Mouse (Mus musculus): Measurements from ENCODE around the gene Arhgef25. TPM values are rescaled to one million over a fixed set of nuclear protein-coding genes. Genes with fewer than 3 reads are reported as not detected.
"Not testable (repeated sequence)": the region's sequence is repeated elsewhere in the genome, so short reads cannot be mapped to it uniquely, and the experiment has no call there.

Gene Arhgef25
- polyA plus RNA-seq, 1 experiment: 8.5 TPM

- no peak for DNase-seq (ENCODE audit: low read depth in 1 of 2, low spot score in 2 of 2)
- TF ChIP-seq CTCF (IDR thresholded peaks at IDR 0.05; ENCODE audit: extremely low read depth, insufficient read depth, insufficient read length, insufficient replicate concordance): no peak
- no peak for TF ChIP-seq POLR2A (IDR thresholded peaks at IDR 0.05; ENCODE audit: low read depth, low read length)
- H3K36me3 ChIP-seq (ENCODE audit: control insufficient read depth, insufficient read depth, low read length): no peaks in the 10 kb centered on the region
- H3K4me1 ChIP-seq (ENCODE audit: control insufficient read depth, insufficient read depth, insufficient read length): no peaks in the 10 kb centered on the region
- no peak overlapping the region for H3K27ac ChIP-seq (ENCODE audit: insufficient read depth, low read length)
- H3K27me3 ChIP-seq (ENCODE audit: control insufficient read depth, insufficient read depth, low read length): no peaks in the 10 kb centered on the region
- WGBS: 81% methylated on average over 1 of the region's 1 CpGs
- no peak overlapping the region for H3K4me3 ChIP-seq (ENCODE audit: extremely low read depth, insufficient read depth, insufficient read length)
These were observed 33.4 kb downstream of the Arhgef25 start for GRCm38 (mm10) chr10:127156511-127156910.

GRCm38 (mm10) chr10:127156089-127156488, 33.8 kb downstream of the Arhgef25 start:
- Histone ChIP-seq H3K27me3 (ENCODE audit: control insufficient read depth, insufficient read depth, low read length) (no peaks in the 10 kb centered on the region), H3K36me3 (ENCODE audit: control insufficient read depth, insufficient read depth, low read length) (no peaks in the 10 kb centered on the region), H3K4me3 (ENCODE audit: extremely low read depth, insufficient read depth, insufficient read length) (no peak overlapping the region), H3K27ac (ENCODE audit: insufficient read depth, low read length) (no peak overlapping the region), H3K4me1 (ENCODE audit: control insufficient read depth, insufficient read depth, insufficient read length) (no peaks in the 10 kb centered on the region)
- TF ChIP-seq CTCF (IDR thresholded peaks at IDR 0.05; ENCODE audit: extremely low read depth, insufficient read depth, insufficient read length, insufficient replicate concordance) (no peak), POLR2A (IDR thresholded peaks at IDR 0.05; ENCODE audit: low read depth, low read length) (no peak)
- DNase-seq (ENCODE audit: low read depth in 1 of 2, low spot score in 2 of 2): no peak
- 96% methylated on average over 1 of the region's 1 CpGs for WGBS

- 91% methylated on average over 5 of the region's 5 CpGs for WGBS
- Histone ChIP-seq H3K36me3 (ENCODE audit: control insufficient read depth, insufficient read depth, low read length) (no peaks in the 10 kb centered on the region), H3K4me1 (ENCODE audit: control insufficient read depth, insufficient read depth, insufficient read length) (no peaks in the 10 kb centered on the region), H3K4me3 (ENCODE audit: extremely low read depth, insufficient read depth, insufficient read length) (no peak overlapping the region), H3K27ac (ENCODE audit: insufficient read depth, low read length) (no peak overlapping the region), H3K27me3 (ENCODE audit: control insufficient read depth, insufficient read depth, low read length) (no peaks in the 10 kb centered on the region)
- no peak for TF ChIP-seq POLR2A (IDR thresholded peaks at IDR 0.05; ENCODE audit: low read depth, low read length)
- no peak for TF ChIP-seq CTCF (IDR thresholded peaks at IDR 0.05; ENCODE audit: extremely low read depth, insufficient read depth, insufficient read length, insufficient replicate concordance)
- DNase-seq (ENCODE audit: low read depth in 1 of 2, low spot score in 2 of 2): no peak
These were observed 35.2 kb downstream of the Arhgef25 start for GRCm38 (mm10) chr10:127154652-127155051.

GRCm38 (mm10) chr10:127154241-127154640, 35.6 kb downstream of the Arhgef25 start:
- Histone ChIP-seq H3K4me3 (ENCODE audit: extremely low read depth, insufficient read depth, insufficient read length) (no peak overlapping the region), H3K27me3 (ENCODE audit: control insufficient read depth, insufficient read depth, low read length) (no peaks in the 10 kb centered on the region), H3K36me3 (ENCODE audit: control insufficient read depth, insufficient read depth, low read length) (no peaks in the 10 kb centered on the region), H3K4me1 (ENCODE audit: control insufficient read depth, insufficient read depth, insufficient read length) (no peaks in the 10 kb centered on the region), H3K27ac (ENCODE audit: insufficient read depth, low read length) (no peak overlapping the region)
- 94% methylated on average over 2 of the region's 2 CpGs for WGBS
- TF ChIP-seq CTCF (IDR thresholded peaks at IDR 0.05; ENCODE audit: extremely low read depth, insufficient read depth, insufficient read length, insufficient replicate concordance) (no peak), POLR2A (IDR thresholded peaks at IDR 0.05; ENCODE audit: low read depth, low read length) (no peak)
- no peak for DNase-seq (ENCODE audit: low read depth in 1 of 2, low spot score in 2 of 2)

- no peak for DNase-seq (ENCODE audit: low read depth in 1 of 2, low spot score in 2 of 2)
- 94% methylated on average over 7 of the region's 7 CpGs for WGBS
- Histone ChIP-seq H3K27me3 (ENCODE audit: control insufficient read depth, insufficient read depth, low read length) (no peaks in the 10 kb centered on the region), H3K4me3 (ENCODE audit: extremely low read depth, insufficient read depth, insufficient read length) (no peak overlapping the region), H3K27ac (ENCODE audit: insufficient read depth, low read length) (no peak overlapping the region), H3K36me3 (ENCODE audit: control insufficient read depth, insufficient read depth, low read length) (no peaks in the 10 kb centered on the region), H3K4me1 (ENCODE audit: control insufficient read depth, insufficient read depth, insufficient read length) (no peaks in the 10 kb centered on the region)
- TF ChIP-seq CTCF (IDR thresholded peaks at IDR 0.05; ENCODE audit: extremely low read depth, insufficient read depth, insufficient read length, insufficient replicate concordance) (no peak), POLR2A (IDR thresholded peaks at IDR 0.05; ENCODE audit: low read depth, low read length) (no peak)
These were observed 36.6 kb downstream of the Arhgef25 start for GRCm38 (mm10) chr10:127153323-127153722.

- not testable (repeated sequence) for H3K4me1 ChIP-seq (ENCODE audit: control insufficient read depth, insufficient read depth, insufficient read length); H3K27me3 ChIP-seq (ENCODE audit: control insufficient read depth, insufficient read depth, low read length); H3K36me3 ChIP-seq (ENCODE audit: control insufficient read depth, insufficient read depth, low read length); H3K4me3 ChIP-seq (ENCODE audit: extremely low read depth, insufficient read depth, insufficient read length); H3K27ac ChIP-seq (ENCODE audit: insufficient read depth, low read length); DNase-seq (ENCODE audit: low read depth in 1 of 2, low spot score in 2 of 2)
- WGBS: 88% methylated on average over 10 of the region's 10 CpGs
These were observed 37.3 kb downstream of the Arhgef25 start for GRCm38 (mm10) chr10:127152556-127152955.

- not testable (repeated sequence) for H3K27me3 ChIP-seq (ENCODE audit: control insufficient read depth, insufficient read depth, low read length); H3K27ac ChIP-seq (ENCODE audit: insufficient read depth, low read length); H3K4me3 ChIP-seq (ENCODE audit: extremely low read depth, insufficient read depth, insufficient read length); DNase-seq (ENCODE audit: low read depth in 1 of 2, low spot score in 2 of 2); H3K4me1 ChIP-seq (ENCODE audit: control insufficient read depth, insufficient read depth, insufficient read length); H3K36me3 ChIP-seq (ENCODE audit: control insufficient read depth, insufficient read depth, low read length)
- 86% methylated on average over 3 of the region's 3 CpGs for WGBS
These were observed 38.6 kb downstream of the Arhgef25 start for GRCm38 (mm10) chr10:127151233-127151632.

Data from spleen, adult 2 months (tissue).